ENCODE assay signal across 9 mouse cellular contexts in the genomic region with DNA sequence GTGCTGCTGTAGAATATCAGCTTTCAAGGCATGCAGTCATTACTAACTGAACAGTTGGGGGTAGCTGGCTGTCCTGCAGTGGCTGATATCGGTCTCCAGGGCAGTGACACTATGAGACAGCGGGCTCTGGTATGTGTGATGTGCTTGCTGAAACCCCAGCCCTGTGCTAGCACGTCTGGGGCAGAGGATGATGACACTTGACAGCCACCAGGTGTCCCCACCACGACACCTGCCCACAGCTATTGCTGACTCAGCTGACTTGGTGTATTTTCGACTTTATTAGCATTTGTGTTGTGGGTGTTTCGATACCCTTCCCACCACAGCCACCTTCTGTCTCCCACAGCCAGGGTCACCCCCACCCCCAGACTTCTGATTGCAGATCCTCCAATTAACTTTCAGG. TPM values are rescaled to one million over a fixed set of nuclear protein-coding genes. Genes with fewer than 3 reads are reported as not detected.
DNase-seq lines count a peak whose midpoint lies in the region; ATAC-seq and TF ChIP-seq lines count a peak whose summit lies in the region.
"Had no signal": no experiment of that assay in that cellular context is flagged by ENCODE, and none has a peak within 500 bp of the region (broad histone marks: within the 10 kb centered on the region; RNA-seq: fewer than 3 reads in every experiment).

No protein-coding gene starts in this region.

- peaks cover 45% of the 10 kb centered on the region for H3K27me3 ChIP-seq in Patski

- in situ Hi-C loops in Patski (cut with MboI; ENCODE audit: low pct_unique_long_range_greater_than_20kb) = no loop called here

- CTCF ChIA-PET in Patski (lab: Charles Lee) = interaction anchor here (0.7 kb wide), 1 partner anchor 52 kb away, joined by 3 read pairs; no protein-coding TSS in a partner anchor

- H3K27ac ChIP-seq in left cerebral cortex, adult 2 months = peak overlapping the region; percentile 67
- H3K27ac ChIP-seq: heart, embryonic 13.5 days had no signal

- no peak overlapping the region for H3K4me3 ChIP-seq in left cerebral cortex, adult 2 months
- H3K4me3 ChIP-seq: heart, embryonic 13.5 days had no signal

- peak; percentile 29 for ATAC-seq in Patski

- TF ChIP-seq CTCF in left cerebral cortex, adult 2 months (IDR thresholded peaks at IDR 0.05) = peak; percentile 56
- TF ChIP-seq CTCF in Patski (IDR thresholded peaks at IDR 0.05) = no peak

- intact Hi-C loops in left cerebral cortex, adult 2 months (cut with DNase I) = no loop called here

- POLR2A ChIA-PET in Patski (lab: Charles Lee) = no interaction called here

- peak in 1 of 2 experiments; percentile 41 for DNase-seq in left cerebral cortex, adult 2 months (ENCODE audit: extremely low spot score in 1 of 2, low spot score in 2 of 2)
- DNase-seq in left cerebral cortex, adult 9 months (ENCODE audit: low spot score in 2 of 2) = no peak
- no peak for DNase-seq in Patski (ENCODE audit: low read depth, low spot score)
- peak; percentile 42 for DNase-seq in embryo, embryonic 11 days
- peak; percentile 22 to 25 for DNase-seq in kidney, adult 8-10 months
- DNase-seq in mesoderm, embryonic 11.5 days (ENCODE audit: low read depth, low spot score) = peak; percentile 36
- peak; percentile 71 for DNase-seq in thymus, postnatal 14 days
- no peak for DNase-seq in ovary, postnatal 10 days (ENCODE audit: low spot score)

RNA-seq across cellular contexts. Expression of gene Ncan, which starts 16.2 kb away (rescaled TPM):
- 100 to 1,000 TPM; 175 to 186 TPM for total RNA-seq in left cerebral cortex, adult 2 months (2021)
- polyA plus RNA-seq in Patski (2021) = 0.01 TPM

RNA-seq across cellular contexts. Expression of gene Hapln4, which starts 21.2 kb away (rescaled TPM):
- total RNA-seq in left cerebral cortex, adult 2 months (2021) = 100 to 1,000 TPM; 101 to 106 TPM
- polyA plus RNA-seq in Patski (2021) = 7.3 TPM

RNA-seq across cellular contexts. Expression of gene Nr2c2ap, which starts 26.6 kb away (rescaled TPM):
- total RNA-seq in left cerebral cortex, adult 2 months (2021) = 10 to 100 TPM; 20.7 to 22.0 TPM
- 35.1 TPM for polyA plus RNA-seq in Patski (2021)

RNA-seq across cellular contexts. Expression of gene Tm6sf2, which starts 31.8 kb away (rescaled TPM):
- 1 to 10 TPM; 3.4 to 6.2 TPM for total RNA-seq in left cerebral cortex, adult 2 months (2021)
- polyA plus RNA-seq in Patski (2021) = 1.3 TPM

RNA-seq across cellular contexts. Expression of gene Rfxank, which starts 34.4 kb away (rescaled TPM):
- total RNA-seq in left cerebral cortex, adult 2 months (2021) = 10 to 100 TPM; 13.1 to 14.2 TPM
- polyA plus RNA-seq in Patski (2021) = 19.6 TPM

Comparison
In these comparisons a context has a peak if more than half of its experiments do, and no peak if none do; other contexts are left out.
1. DNase-seq: peak in embryo, embryonic 11 days (single experiment), kidney, adult 8-10 months (2 of 2), mesoderm, embryonic 11.5 days (single experiment) and thymus, postnatal 14 days (single experiment); none in left cerebral cortex, adult 9 months (0 of 2), Patski (single experiment) and ovary, postnatal 10 days (single experiment).